Mouse (Mus musculus) adrenal gland, postnatal 4 days (tissue): ENCODE data around the gene Ppfibp1. TPM values are rescaled to one million over a fixed set of nuclear protein-coding genes. Genes with fewer than 3 reads are reported as not detected.

Experiments used
- DNase-seq, 2 experiments: peaks; one replicate each; pipeline ENCODE4 v3.0.0; 2021 to 2022; ENCODE audit warnings: low spot score in 2 of 2, mixed read lengths in 2 of 2
- total RNA-seq, 2 experiments: library from RNA; stranded (reverse); gene quantifications; 2 replicates each; pipeline ENCODE4 v1.2.3; 2021

The Ppfibp1 gene
- total RNA-seq, 2 experiments from 2014 or later = 146 to 152 TPM

- DNase-seq = no peak
Measured at GRCm38 (mm10) chr6:146913489-146914198, 25.4 kb downstream of the Ppfibp1 start.

DNA sequence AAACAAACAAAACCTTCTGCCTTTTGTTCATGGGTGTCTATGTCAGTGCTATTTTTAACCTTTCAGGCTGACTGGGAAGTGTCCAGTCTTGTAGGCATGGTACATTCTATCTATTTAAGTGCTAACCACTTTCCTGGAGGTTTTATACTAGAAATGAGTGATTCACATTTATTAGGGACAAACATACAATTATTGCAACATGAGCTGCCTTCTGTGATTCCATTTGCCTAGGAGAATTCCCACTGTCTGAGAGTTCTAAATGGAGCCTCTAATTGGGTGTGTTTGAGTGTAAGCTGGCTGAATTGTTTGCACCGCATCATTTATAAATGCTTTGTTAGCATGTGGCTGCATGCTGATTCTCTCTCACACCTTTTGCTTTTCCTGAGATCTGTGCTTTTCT, 27.5 kb downstream of the Ppfibp1 start:
- DNase-seq = no peak

- no peak for DNase-seq
Measured at GRCm38 (mm10) chr6:146917396-146917795, 29.1 kb downstream of the Ppfibp1 start.

DNA sequence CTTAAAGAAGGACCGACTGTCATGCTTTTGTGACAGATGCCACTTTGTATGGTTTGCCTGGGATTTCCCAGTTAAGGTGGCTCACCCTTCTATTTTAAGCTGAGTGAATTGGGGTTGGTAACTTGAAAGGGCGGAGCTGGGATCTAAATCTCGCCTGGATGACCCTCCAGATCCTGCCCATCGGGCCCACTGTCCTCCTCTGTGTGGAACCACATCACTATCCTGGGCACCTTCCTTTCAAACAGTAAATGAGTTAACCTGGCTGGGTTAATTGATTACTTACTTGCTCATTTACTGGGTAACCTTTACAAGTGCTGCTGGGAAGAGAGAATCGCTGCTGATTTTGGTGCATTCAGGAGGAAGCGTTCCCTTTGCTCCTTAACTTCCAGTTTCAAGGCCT, 30.1 kb downstream of the Ppfibp1 start:
- DNase-seq = no peak

- DNase-seq = no peak
Measured at GRCm38 (mm10) chr6:146926415-146926980, 38.2 kb downstream of the Ppfibp1 start.

DNA sequence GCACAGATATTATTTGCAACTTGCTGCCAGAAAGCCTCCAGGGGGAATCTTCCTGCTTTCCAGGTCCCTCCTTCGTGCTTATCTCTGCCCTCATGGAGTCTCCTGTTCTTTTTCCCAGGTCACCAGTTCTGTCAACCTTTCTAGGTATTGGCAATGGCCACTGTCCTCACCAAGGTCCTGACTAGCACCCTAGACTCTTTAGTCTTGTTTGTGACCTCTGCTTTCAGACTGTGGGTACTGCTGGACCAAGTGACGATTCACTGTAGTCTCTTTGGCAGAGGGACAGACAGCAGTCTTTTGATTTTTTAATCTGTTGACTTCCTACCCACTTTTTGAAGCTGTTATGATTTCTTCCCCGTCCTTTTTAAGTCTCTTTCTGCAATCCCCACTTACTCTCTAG, 39.8 kb downstream of the Ppfibp1 start:
- no peak for DNase-seq

DNA sequence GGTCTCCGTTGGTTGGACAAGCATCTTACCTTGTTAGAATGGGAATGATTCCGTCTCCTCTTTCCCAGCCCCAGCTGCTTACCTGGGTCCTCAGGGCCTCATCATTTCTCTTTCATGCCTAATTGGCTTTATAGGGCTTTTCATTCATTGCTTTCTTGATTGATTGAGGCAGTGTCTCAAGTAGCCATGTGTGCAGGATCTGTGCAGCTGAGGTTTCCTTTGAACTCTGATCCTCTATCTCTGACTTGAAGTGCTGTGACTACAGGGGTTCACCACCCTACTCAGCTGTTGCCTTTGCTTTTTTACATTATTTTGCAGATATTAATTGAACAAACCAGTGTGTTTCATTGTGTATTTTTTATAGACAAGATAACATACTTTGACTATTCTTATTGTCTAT, 40.7 kb downstream of the Ppfibp1 start:
- no peak for DNase-seq

GRCm38 (mm10) chr6:146933123-146933522, 44.8 kb downstream of the Ppfibp1 start:
- no peak for DNase-seq

- DNase-seq = no peak
Measured at GRCm38 (mm10) chr6:146935957-146936356, 47.7 kb downstream of the Ppfibp1 start.

GRCm38 (mm10) chr6:146939026-146939425, 50.7 kb downstream of the Ppfibp1 start:
- no peak for DNase-seq

DNA sequence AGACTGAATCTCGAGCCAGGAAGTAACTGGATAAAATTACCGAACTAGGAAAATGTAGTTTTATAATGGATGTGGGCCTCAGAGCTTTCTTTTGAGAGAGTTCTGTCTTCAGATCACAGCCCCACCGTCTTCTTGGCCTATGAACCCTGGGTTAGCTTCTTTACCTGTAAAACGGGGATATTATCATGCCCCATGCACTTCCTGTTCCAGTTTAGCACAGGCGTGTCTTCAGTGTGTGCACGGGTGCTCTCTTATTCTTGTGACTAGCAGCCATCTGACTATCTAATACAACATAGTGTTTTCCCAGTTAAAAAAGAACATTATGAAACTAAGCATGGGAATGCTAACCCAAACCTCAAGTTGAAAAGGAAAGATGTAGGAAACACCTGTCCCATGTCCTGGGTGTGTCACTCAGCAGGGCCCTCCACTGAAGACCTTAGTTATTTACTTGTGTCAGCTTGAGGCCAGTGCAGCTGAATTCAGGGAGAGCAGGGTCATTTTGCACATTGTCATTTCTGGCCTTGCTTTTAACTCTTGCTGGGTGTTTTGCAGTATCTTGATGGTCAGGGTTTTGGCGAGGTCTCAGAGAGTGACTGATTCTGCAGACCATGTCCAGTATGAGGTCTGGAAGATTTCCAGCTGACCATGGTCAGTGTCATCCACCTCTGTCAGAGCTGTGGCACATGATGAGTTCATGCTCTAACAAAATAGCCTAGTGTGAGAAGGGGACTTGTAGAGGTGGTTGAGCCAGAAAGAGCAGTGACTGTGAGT, 53.4 kb downstream of the Ppfibp1 start:
- DNase-seq = no peak

DNA sequence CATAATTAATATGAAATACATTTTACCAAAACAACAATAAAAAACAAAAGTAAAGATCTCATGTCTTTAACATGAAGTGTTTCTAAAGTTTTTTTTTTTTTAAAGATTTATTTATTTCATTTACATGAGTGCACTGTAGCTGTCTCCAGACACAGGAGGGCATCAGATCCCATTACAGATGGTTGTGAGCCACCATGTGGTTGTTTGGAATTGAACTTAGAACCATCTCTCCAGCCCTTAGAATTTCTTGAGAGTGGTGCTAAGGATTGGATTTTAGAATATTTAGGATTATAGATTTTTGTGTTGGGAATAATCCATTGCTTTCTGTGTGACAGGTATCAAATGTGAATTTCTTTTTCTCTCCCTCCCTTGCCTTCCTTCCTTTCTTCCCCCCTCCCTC, 55.7 kb downstream of the Ppfibp1 start:
- DNase-seq = no peak

DNA sequence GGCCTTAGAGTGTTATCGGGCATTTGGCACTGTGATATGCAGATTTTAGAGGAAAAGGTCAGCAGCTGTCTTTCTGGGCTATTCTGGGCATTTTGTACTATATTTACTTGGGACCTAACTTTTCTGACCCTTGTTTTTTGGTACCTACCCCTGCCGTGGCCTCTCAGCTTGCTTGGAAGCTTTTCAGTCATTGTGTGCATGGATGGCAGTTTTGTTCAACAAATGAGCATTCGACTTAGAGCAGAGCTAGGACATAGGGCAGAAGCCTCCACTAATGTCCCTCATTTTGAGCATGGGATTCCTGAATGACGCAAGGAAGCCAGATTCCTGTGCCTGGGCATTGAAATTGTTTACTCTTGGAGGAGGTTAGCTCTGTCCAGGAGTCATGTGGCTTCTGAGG, 56.5 kb downstream of the Ppfibp1 start:
- no peak for DNase-seq

GRCm38 (mm10) chr6:146946327-146947029, 58.2 kb downstream of the Ppfibp1 start:
- DNase-seq = no peak

DNA sequence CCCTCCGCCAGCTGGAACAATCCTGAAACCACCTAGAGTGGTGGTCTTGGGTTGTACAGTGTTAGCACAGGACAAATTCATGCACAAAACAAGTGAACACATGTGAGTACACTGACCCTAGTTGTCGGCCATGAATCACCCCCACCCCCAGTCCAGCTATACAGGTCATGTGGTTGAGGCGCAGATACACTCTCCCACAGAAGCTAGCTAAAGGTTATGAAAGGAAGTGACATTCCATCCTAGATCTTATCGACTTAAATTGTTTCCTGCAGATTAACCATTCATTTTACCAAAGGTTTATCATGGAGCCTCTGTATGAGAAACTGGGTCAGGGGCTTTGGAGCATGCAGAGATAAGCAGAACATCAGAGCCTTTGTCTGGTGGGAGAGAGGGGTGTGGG, 58.9 kb downstream of the Ppfibp1 start:
- DNase-seq = no peak

GRCm38 (mm10) chr6:146949682-146950453, 61.6 kb downstream of the Ppfibp1 start:
- DNase-seq = no peak

- DNase-seq = no peak
Measured at GRCm38 (mm10) chr6:146950454-146950832, 62.2 kb downstream of the Ppfibp1 start.

- no peak for DNase-seq
Measured at GRCm38 (mm10) chr6:146954258-146954657, 66.0 kb downstream of the Ppfibp1 start, which contains the start of gene 1700034J05Rik. TSS of gene 1700034J05Rik (minus strand) at chr6:146954422.

- DNase-seq = no peak
Measured at GRCm38 (mm10) chr6:146955475-146955874, 67.2 kb downstream of the Ppfibp1 start.

DNA sequence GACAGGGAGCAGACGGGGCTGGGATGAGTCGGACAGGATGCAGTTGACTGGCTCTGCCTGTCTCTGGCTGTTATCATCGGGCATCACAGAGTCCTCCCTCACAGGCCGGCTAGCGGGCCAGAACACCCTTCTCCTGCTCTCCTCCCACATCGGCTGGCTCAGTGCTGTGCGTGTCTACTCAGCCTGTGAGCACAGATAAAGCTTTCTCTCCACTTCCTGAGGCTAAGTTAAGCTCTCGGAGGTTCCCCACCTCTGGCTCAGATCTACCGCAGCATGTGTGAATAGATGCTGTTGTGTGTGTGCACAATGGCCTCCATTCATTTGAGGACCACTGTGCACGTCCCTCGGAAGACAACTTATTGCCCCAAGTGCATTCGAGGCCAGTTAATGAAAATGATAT, 67.6 kb downstream of the Ppfibp1 start:
- no peak for DNase-seq

GRCm38 (mm10) chr6:146956961-146957360, 68.7 kb downstream of the Ppfibp1 start:
- no peak for DNase-seq
